Mouse (Mus musculus) myocyte (in vitro differentiated cells): ENCODE data around the gene Cecr2.

Source experiments
- MYOD1 ChIP-seq, 3 experiments: IDR thresholded peaks; one replicate each; pipeline ENCODE4 v1.6.1; 2011; ENCODE audit warnings: control low read depth in 2 of 3, low read depth in 2 of 3, mild to moderate bottlenecking in 2 of 3, moderate library complexity in 1 of 3; ENCODE audit not compliant: insufficient read length in 2 of 3, control insufficient read depth in 1 of 3
- POLR2A ChIP-seq: IDR thresholded peaks from one replicate; pipeline ENCODE4 v1.6.1; 2011; ENCODE audit warnings: low read depth, mild to moderate bottlenecking, control low read depth, moderate library complexity; ENCODE audit not compliant: insufficient read length
- TCF12 ChIP-seq: IDR thresholded peaks from one replicate; pipeline ENCODE4 v1.6.1; 2011; ENCODE audit warnings: mild to moderate bottlenecking, control low read depth; ENCODE audit not compliant: poor library complexity, insufficient read depth, severe bottlenecking

DNA sequence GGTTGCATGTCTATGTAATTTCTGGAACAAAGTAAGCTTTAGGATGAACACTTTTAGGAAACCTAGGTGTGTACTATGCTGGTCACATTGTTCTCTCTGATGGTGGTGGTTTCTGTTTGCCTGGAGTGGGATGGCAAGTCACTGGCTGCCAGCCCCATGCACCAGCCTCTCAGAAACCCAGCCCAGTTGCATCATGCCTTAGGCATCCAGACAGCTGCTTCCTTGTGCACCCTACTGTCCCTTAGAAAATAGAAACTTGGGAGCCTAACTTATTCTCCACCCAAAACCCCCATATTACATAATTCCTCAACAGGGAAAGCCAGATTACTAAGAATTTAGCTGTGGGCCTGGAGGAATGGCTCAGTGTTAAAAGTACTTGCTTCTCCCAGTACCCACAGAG, 105.9 kb downstream of the Cecr2 start:
- no peak for TF ChIP-seq POLR2A
- TF ChIP-seq TCF12: peak; percentile 47
- TF ChIP-seq MYOD1 (IDR thresholded peaks at IDR 0.05; ENCODE audit: control insufficient read depth in 1 of 3, insufficient read length in 2 of 3, low read depth in 2 of 3): peak; percentile 28 to 86 (median 85)
